Comparison of ENCODE assay signal across 16 mouse cellular contexts in genomic region chrX:59589050-59589449, GRCm38 (mm10). TPM values are rescaled to one million over a fixed set of nuclear protein-coding genes. Genes with fewer than 3 reads are reported as not detected.
DNase-seq lines count a peak whose midpoint lies in the region; ATAC-seq lines count a peak whose summit lies in the region.
"Had no signal": no experiment of that assay in that cellular context is flagged by ENCODE, and none has a peak within 500 bp of the region (broad histone marks: within the 10 kb centered on the region; RNA-seq: fewer than 3 reads in every experiment).

No protein-coding gene starts in this region.

- no peaks in the 10 kb centered on the region for H3K36me3 ChIP-seq in heart, embryonic 14.5 days (ENCODE audit: control insufficient read depth, insufficient read depth, low read length)
- H3K36me3 ChIP-seq: embryonic facial prominence, embryonic 15.5 days; lung, embryonic 15.5 days; stomach, embryonic 15.5 days had no signal

- no peak overlapping the region for H3K9ac ChIP-seq in heart, embryonic 14.5 days (ENCODE audit: low read length)
- H3K9ac ChIP-seq: embryonic facial prominence, embryonic 15.5 days; lung, embryonic 15.5 days; stomach, embryonic 15.5 days had no signal

- ATAC-seq in heart, embryonic 14.5 days (ENCODE audit: insufficient number of reproducible peaks, insufficient read depth, low FRiP score, low read depth) = no peak
- peak; percentile 81 for ATAC-seq in megakaryocyte, adult 5-6 weeks (ENCODE audit: poor library complexity, severe bottlenecking)
- ATAC-seq in erythroid progenitor cell, adult 5-6 weeks (replicated peaks; ENCODE audit: low FRiP score, poor library complexity, severe bottlenecking) = no peak
- ATAC-seq: forebrain, embryonic 16.5 days had no signal

- H3K4me2 ChIP-seq in heart, embryonic 14.5 days (ENCODE audit: low read length) = 0 out of 2 replicates have a peak overlapping the region, but pooled peaks have one; percentile 0
- H3K4me2 ChIP-seq: embryonic facial prominence, embryonic 15.5 days; liver, embryonic 11.5 days; lung, embryonic 15.5 days; stomach, embryonic 15.5 days had no signal

- DNase-seq in heart, postnatal 4 days = no peak
- DNase-seq in brain, adult 2 months (ENCODE audit: low read depth, low spot score) = peak; percentile 3
- DNase-seq in thymus, postnatal 25 days = peak; percentile 23
- DNase-seq in layer of hippocampus, postnatal 14 days (ENCODE audit: low spot score in 2 of 2) = no peak
- DNase-seq: cerebellum, adult 2 months; layer of hippocampus, adult 9-11 months; right cerebral cortex, postnatal 14 days had no signal

- H3K4me1 ChIP-seq in heart, embryonic 14.5 days (ENCODE audit: control insufficient read depth in 2 of 2, insufficient read depth in 2 of 2, low read length in 2 of 2) = peaks cover 3 to 4% of the 10 kb centered on the region in 2 experiments; a peak in 1 of 4 replicates
- H3K4me1 ChIP-seq: embryonic facial prominence, embryonic 15.5 days; lung, embryonic 15.5 days; stomach, embryonic 15.5 days had no signal

- H3K27me3 ChIP-seq in heart, embryonic 14.5 days (ENCODE audit: control insufficient read depth, insufficient read depth, low read length) = no peaks in the 10 kb centered on the region
- H3K27me3 ChIP-seq: CH12.LX; embryonic facial prominence, embryonic 15.5 days; lung, embryonic 15.5 days; stomach, embryonic 15.5 days had no signal

- no peak overlapping the region for H3K4me3 ChIP-seq in heart, embryonic 14.5 days (ENCODE audit: control insufficient read depth in 1 of 2, insufficient read depth in 1 of 2, low read depth in 1 of 2, low read length in 2 of 2)
- H3K4me3 ChIP-seq: embryonic facial prominence, embryonic 15.5 days; lung, embryonic 15.5 days; stomach, embryonic 15.5 days had no signal

- peak overlapping the region; percentile 71 to 73 for H3K27ac ChIP-seq in heart, embryonic 14.5 days (replicated peaks in 1 of 2; ENCODE audit: control insufficient read depth in 1 of 2, insufficient read depth in 1 of 2, low read depth in 2 of 2, low read length in 2 of 2)
- H3K27ac ChIP-seq: embryonic facial prominence, embryonic 15.5 days; lung, embryonic 15.5 days; stomach, embryonic 15.5 days had no signal

- no peaks in the 10 kb centered on the region for H3K9me3 ChIP-seq in heart, embryonic 14.5 days (ENCODE audit: control insufficient read depth, low read length)
- H3K9me3 ChIP-seq: embryonic facial prominence, embryonic 15.5 days; lung, embryonic 15.5 days; stomach, embryonic 15.5 days had no signal

- 26% methylated on average over 5 of the region's 5 CpGs for WGBS in heart, embryonic 14.5 days

RNA-seq across cellular contexts. Expression of gene Fgf13, which starts 21.2 kb away (rescaled TPM):
- 46.1 and 51.7 TPM in 2 replicates for polyA plus RNA-seq in heart, embryonic 14.5 days (2014; fragmentation: Nextera tagmentation; extraction: Ambion mirVana)
- total RNA-seq in heart, postnatal 4 days (2021) = 100 to 1,000 TPM; 124 to 144 TPM
- total RNA-seq in megakaryocyte, adult 5-6 weeks (2015) = 0.31 and 0.34 TPM in 2 replicates
- 1.4 and 2.1 TPM in 2 replicates for total RNA-seq in megakaryocyte, adult 5-6 weeks (2017)
- total RNA-seq in erythroid progenitor cell, adult 5-6 weeks (2015; ENCODE audit: low replicate concordance) = 1.3 and 1.8 TPM in 2 replicates
- total RNA-seq in erythroid progenitor cell, adult 5-6 weeks (2017; ENCODE audit: low replicate concordance) = 0.51 TPM in 1 of 2 replicates, not detected in the other
- total RNA-seq in layer of hippocampus, postnatal 14 days (2021) = 100 to 1,000 TPM; 388 to 394 TPM
- total RNA-seq: CH12.LX had no signal

Comparison
In these comparisons a context has a peak if more than half of its experiments do, and no peak if none do; other contexts are left out.
1. DNase-seq: peak in brain, adult 2 months (single experiment) and thymus, postnatal 25 days (single experiment); none in heart, postnatal 4 days (single experiment) and layer of hippocampus, postnatal 14 days (0 of 2).
2. RNA of gene Fgf13, which starts 21.2 kb away (total RNA-seq): 388 to 394 TPM in layer of hippocampus, postnatal 14 days and 124 to 144 TPM in heart, postnatal 4 days; 0.31 to 2.1 TPM in megakaryocyte, adult 5-6 weeks and 0.51 to 1.8 TPM in erythroid progenitor cell, adult 5-6 weeks; every median in the first group is over 10 times any median in the second.